Mouse (Mus musculus): Measurements from ENCODE around the gene Khdrbs2. TPM values are rescaled to one million over a fixed set of nuclear protein-coding genes. Genes with fewer than 3 reads are reported as not detected.

Gene Khdrbs2
- 5.3 and 6.0 TPM in 2 replicates for polyA plus RNA-seq (2014; fragmentation: Nextera tagmentation; extraction: Ambion mirVana)

DNA sequence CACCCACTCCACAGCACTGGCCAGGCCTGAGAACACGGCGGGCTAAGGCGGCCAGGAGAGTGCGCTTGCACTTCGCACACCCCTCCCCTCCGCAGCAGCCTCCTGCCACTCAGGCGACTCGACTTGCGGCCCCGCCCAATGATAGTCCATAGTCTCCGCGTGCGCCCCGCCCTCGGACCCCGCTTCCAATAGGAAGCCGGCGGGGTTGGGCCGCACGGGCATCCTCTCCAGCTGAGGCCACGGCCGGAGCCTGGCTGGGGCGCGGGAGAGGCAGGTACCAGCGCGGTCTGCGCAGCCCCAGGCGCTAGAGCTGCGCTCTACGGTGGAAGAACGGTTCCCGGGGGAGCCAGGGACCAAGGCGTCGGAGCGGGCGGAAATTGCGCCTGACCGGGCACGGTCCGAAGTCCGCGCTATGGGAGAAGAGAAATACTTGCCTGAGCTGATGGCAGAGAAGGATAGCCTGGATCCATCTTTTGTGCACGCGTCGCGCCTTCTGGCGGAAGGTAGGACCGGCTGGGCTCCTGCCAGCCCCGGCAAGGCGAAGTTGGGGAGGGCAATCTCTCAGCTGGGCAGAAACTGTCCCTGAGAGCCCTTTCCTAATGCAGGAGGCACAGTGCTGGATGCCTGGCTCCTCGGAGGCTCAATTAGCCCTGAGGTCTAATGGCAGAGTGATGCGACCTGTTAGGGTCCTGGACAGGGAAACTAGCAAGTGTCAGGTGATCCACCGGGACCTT is at the start of gene Khdrbs2:
Khdrbs2 (plus strand) TSS at position 209 of the 734 bp plus-strand sequence.
- H3K4me3 ChIP-seq (ENCODE audit: low read depth, low read length): peak within 1 kb of the TSS; percentile 55
- H3K9ac ChIP-seq (ENCODE audit: low read length): peak within 1 kb of the TSS; percentile 30
- peak; percentile 99 for ATAC-seq (replicated peaks; ENCODE audit: low FRiP score, low TSS enrichment, low read depth)

DNA sequence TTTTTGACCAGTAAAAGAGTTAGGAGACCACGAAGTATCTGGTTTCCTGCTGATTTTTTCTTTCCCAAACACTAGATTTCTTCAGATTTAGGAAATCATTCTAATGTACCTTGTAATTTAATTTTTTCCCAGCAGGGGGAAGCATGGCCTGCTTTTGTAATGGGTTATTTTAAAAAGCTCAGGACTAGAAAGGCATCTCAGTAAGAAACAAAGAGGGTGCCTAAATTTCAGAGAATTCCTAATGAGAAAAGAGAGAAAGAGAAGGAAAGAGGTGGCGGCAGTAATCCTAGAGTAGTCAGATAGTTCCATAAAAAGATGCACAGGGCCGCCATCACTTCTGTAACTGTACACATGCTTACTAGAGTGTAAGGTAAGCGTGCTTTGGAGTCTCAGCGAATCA is 2.1 kb downstream of the Khdrbs2 start:
- 50% methylated on average over 5 of the region's 5 CpGs for WGBS
- no peaks in the 10 kb centered on the region for H3K9me3 ChIP-seq (ENCODE audit: control insufficient read depth, low read length)
- no peaks in the 10 kb centered on the region for H3K4me1 ChIP-seq (replicated peaks; ENCODE audit: control insufficient read depth, insufficient read depth, low read length)
- no peak overlapping the region for H3K4me3 ChIP-seq (ENCODE audit: low read depth, low read length)
- no peak overlapping the region for H3K9ac ChIP-seq (ENCODE audit: low read length)
- H3K27ac ChIP-seq (ENCODE audit: low read depth): no peak overlapping the region
- H3K36me3 ChIP-seq (ENCODE audit: control insufficient read depth, insufficient read depth, low read length): no peaks in the 10 kb centered on the region
- peaks cover 11% of the 10 kb centered on the region; the same call in 1 of the 2 replicates for H3K27me3 ChIP-seq (replicated peaks; ENCODE audit: control insufficient read depth, insufficient read depth, low read length)
- ATAC-seq (replicated peaks; ENCODE audit: low FRiP score, low TSS enrichment, low read depth) (no peak), DNase-seq (ENCODE audit: low spot score) (no peak)
- H3K4me2 ChIP-seq (ENCODE audit: low read length): 0 out of 2 replicates have a peak overlapping the region, but pooled peaks have one; percentile 5

More for the DNA sequence above, at the start of gene Khdrbs2:
- Histone ChIP-seq H3K27ac (ENCODE audit: low read depth) (no peak within 1 kb of the TSS), H3K9me3 (ENCODE audit: control insufficient read depth, low read length) (no peaks in the 10 kb centered on the region), H3K36me3 (ENCODE audit: control insufficient read depth, insufficient read depth, low read length) (no peaks in the 10 kb centered on the region), H3K27me3 (replicated peaks; ENCODE audit: control insufficient read depth, insufficient read depth, low read length) (peaks cover 11% of the 10 kb centered on the region; the same call in 1 of the 2 replicates), H3K4me1 (replicated peaks; ENCODE audit: control insufficient read depth, insufficient read depth, low read length) (no peaks in the 10 kb centered on the region), H3K4me2 (ENCODE audit: low read length) (peak within 1 kb of the TSS; percentile 88)
- WGBS: under 1% methylated on average over 53 of the region's 53 CpGs
- DNase-seq (ENCODE audit: low spot score): peak; percentile 87

DNA sequence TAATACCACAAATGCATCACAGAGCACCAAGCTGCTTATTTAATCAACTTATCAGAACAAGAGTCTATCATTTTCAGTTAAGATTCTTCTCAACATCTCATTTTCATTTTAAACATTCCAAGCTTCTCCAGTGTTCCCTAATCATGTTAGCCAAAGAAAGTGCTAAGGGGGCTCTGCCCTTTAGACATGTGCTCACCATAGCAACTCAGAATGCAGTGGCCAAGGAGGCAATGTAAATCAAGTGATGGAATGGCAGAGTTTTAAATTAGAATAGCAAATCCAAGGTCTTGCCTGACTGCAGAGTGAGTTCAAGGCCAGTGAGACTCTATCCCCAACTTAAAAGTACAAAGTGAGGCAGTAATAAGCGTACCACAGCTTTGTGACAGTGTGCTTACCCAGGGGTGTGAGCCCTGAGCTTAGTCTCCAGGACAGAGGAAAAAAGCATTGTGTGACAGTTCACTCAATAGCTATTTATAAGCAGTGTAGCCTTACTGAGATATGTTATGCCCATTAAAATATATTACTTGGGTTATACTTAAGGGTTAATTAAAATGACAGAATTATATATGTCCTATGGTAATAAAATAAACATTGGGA is 27.2 kb downstream of the Khdrbs2 start:
- no peak overlapping the region for H3K9ac ChIP-seq (ENCODE audit: low read length)
- ATAC-seq (replicated peaks; ENCODE audit: low FRiP score, low TSS enrichment, low read depth) (no peak), DNase-seq (ENCODE audit: low spot score) (no peak)
- no peaks in the 10 kb centered on the region for H3K36me3 ChIP-seq (ENCODE audit: control insufficient read depth, insufficient read depth, low read length)
- no peak overlapping the region for H3K4me2 ChIP-seq (ENCODE audit: low read length)
- H3K27ac ChIP-seq (ENCODE audit: low read depth): no peak overlapping the region
- no peak overlapping the region for H3K4me3 ChIP-seq (ENCODE audit: low read depth, low read length)
- H3K4me1 ChIP-seq (replicated peaks; ENCODE audit: control insufficient read depth, insufficient read depth, low read length): no peaks in the 10 kb centered on the region
- no peaks in the 10 kb centered on the region for H3K9me3 ChIP-seq (ENCODE audit: control insufficient read depth, low read length)
- 84% methylated on average over 1 of the region's 1 CpGs for WGBS
- H3K27me3 ChIP-seq (replicated peaks; ENCODE audit: control insufficient read depth, insufficient read depth, low read length): no peaks in the 10 kb centered on the region

DNA sequence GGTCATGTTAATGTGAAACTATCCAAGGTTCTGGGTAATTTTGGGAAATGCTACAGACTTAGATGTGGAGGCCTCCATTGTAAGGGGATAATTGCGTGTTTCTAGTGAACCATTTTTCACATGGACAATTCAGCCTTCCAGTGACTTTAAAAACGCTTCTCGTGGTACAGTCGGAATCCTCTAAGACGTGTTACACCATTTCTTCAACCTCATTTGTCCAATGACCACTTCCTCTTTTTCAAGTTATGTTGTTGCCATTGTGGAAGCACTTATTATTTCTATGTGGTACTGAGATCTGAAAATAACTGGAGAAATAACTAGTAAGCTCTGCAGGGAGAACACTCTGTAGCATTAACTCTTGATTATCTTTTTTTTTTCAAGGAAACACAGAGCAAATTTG is 75.9 kb downstream of the Khdrbs2 start:
- Histone ChIP-seq H3K9me3 (ENCODE audit: control insufficient read depth, low read length) (no peaks in the 10 kb centered on the region), H3K36me3 (ENCODE audit: control insufficient read depth, insufficient read depth, low read length) (no peaks in the 10 kb centered on the region), H3K4me3 (ENCODE audit: low read depth, low read length) (no peak overlapping the region), H3K4me1 (replicated peaks; ENCODE audit: control insufficient read depth, insufficient read depth, low read length) (no peaks in the 10 kb centered on the region), H3K9ac (ENCODE audit: low read length) (no peak overlapping the region), H3K27ac (ENCODE audit: low read depth) (no peak overlapping the region), H3K4me2 (ENCODE audit: low read length) (no peak overlapping the region), H3K27me3 (replicated peaks; ENCODE audit: control insufficient read depth, insufficient read depth, low read length) (no peaks in the 10 kb centered on the region)
- DNase-seq (ENCODE audit: low spot score) (no peak), ATAC-seq (replicated peaks; ENCODE audit: low FRiP score, low TSS enrichment, low read depth) (no peak)
- 89% methylated on average over 5 of the region's 5 CpGs for WGBS

- no peaks in the 10 kb centered on the region for H3K4me1 ChIP-seq (replicated peaks; ENCODE audit: control insufficient read depth, insufficient read depth, low read length)
- no peaks in the 10 kb centered on the region for H3K27me3 ChIP-seq (replicated peaks; ENCODE audit: control insufficient read depth, insufficient read depth, low read length)
- H3K27ac ChIP-seq (ENCODE audit: low read depth): no peak overlapping the region
- no peak for ATAC-seq (replicated peaks; ENCODE audit: low FRiP score, low TSS enrichment, low read depth)
- 91% methylated on average over 2 of the region's 2 CpGs for WGBS
- DNase-seq (ENCODE audit: low spot score): no peak
- no peaks in the 10 kb centered on the region for H3K36me3 ChIP-seq (ENCODE audit: control insufficient read depth, insufficient read depth, low read length)
- no peak overlapping the region for H3K9ac ChIP-seq (ENCODE audit: low read length)
- H3K4me3 ChIP-seq (ENCODE audit: low read depth, low read length): no peak overlapping the region
- H3K9me3 ChIP-seq (ENCODE audit: control insufficient read depth, low read length): no peaks in the 10 kb centered on the region
- no peak overlapping the region for H3K4me2 ChIP-seq (ENCODE audit: low read length)
These were observed 77.1 kb downstream of the Khdrbs2 start for GRCm38 (mm10) chr1:32249602-32250001.

GRCm38 (mm10) chr1:32250337-32250736 is 77.8 kb downstream of the Khdrbs2 start:
- ATAC-seq (replicated peaks; ENCODE audit: low FRiP score, low TSS enrichment, low read depth) (no peak), DNase-seq (ENCODE audit: low spot score) (no peak)
- WGBS: 93% methylated on average over 1 of the region's 1 CpGs

GRCm38 (mm10) chr1:32258942-32259341 is 86.4 kb downstream of the Khdrbs2 start:
- H3K36me3 ChIP-seq (ENCODE audit: control insufficient read depth, insufficient read depth, low read length): no peaks in the 10 kb centered on the region
- H3K4me3 ChIP-seq (ENCODE audit: low read depth, low read length): no peak overlapping the region
- H3K4me1 ChIP-seq (replicated peaks; ENCODE audit: control insufficient read depth, insufficient read depth, low read length): no peaks in the 10 kb centered on the region
- no peak overlapping the region for H3K9ac ChIP-seq (ENCODE audit: low read length)
- DNase-seq (ENCODE audit: low spot score) (no peak), ATAC-seq (replicated peaks; ENCODE audit: low FRiP score, low TSS enrichment, low read depth) (no peak)
- H3K9me3 ChIP-seq (ENCODE audit: control insufficient read depth, low read length): no peaks in the 10 kb centered on the region
- H3K27me3 ChIP-seq (replicated peaks; ENCODE audit: control insufficient read depth, insufficient read depth, low read length): no peaks in the 10 kb centered on the region
- H3K27ac ChIP-seq (ENCODE audit: low read depth): no peak overlapping the region
- H3K4me2 ChIP-seq (ENCODE audit: low read length): no peak overlapping the region
- WGBS: 98% methylated on average over 3 of the region's 3 CpGs

More at GRCm38 (mm10) chr1:32250337-32250736, 77.8 kb downstream of the Khdrbs2 start:
- no peaks in the 10 kb centered on the region for H3K4me1 ChIP-seq (replicated peaks; ENCODE audit: control insufficient read depth, insufficient read depth, low read length)
- no peaks in the 10 kb centered on the region for H3K27me3 ChIP-seq (replicated peaks; ENCODE audit: control insufficient read depth, insufficient read depth, low read length)
- no peak overlapping the region for H3K27ac ChIP-seq (ENCODE audit: low read depth)
- no peak overlapping the region for H3K4me3 ChIP-seq (ENCODE audit: low read depth, low read length)
- no peak overlapping the region for H3K4me2 ChIP-seq (ENCODE audit: low read length)
- no peaks in the 10 kb centered on the region for H3K36me3 ChIP-seq (ENCODE audit: control insufficient read depth, insufficient read depth, low read length)
- no peak overlapping the region for H3K9ac ChIP-seq (ENCODE audit: low read length)
- H3K9me3 ChIP-seq (ENCODE audit: control insufficient read depth, low read length): no peaks in the 10 kb centered on the region

DNA sequence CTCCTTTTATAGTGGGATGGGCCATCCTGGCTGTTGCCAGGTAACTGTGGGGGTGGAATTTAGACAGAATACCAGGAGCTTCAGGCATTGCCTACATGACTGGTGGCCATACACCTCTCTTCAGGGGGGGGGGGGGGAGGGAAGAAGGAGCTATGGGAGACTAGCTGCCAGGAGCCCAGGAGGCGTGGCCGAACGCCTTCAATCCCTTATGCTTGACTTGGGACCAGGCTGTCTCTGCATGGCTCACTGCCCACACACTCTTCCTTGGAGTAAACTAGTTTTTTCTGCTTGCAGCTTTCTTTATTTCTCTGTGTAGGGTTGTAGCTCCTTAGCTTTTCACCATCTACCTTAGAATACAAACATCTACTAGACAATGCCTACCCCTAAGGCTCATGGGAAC is 98.0 kb downstream of the Khdrbs2 start:
- H3K27ac ChIP-seq (ENCODE audit: low read depth): no peak overlapping the region
- WGBS: 97% methylated on average over 3 of the region's 3 CpGs
- H3K4me2 ChIP-seq (ENCODE audit: low read length): no peak overlapping the region
- H3K4me1 ChIP-seq (replicated peaks; ENCODE audit: control insufficient read depth, insufficient read depth, low read length): no peaks in the 10 kb centered on the region
- H3K36me3 ChIP-seq (ENCODE audit: control insufficient read depth, insufficient read depth, low read length): no peaks in the 10 kb centered on the region
- H3K4me3 ChIP-seq (ENCODE audit: low read depth, low read length): no peak overlapping the region
- H3K9ac ChIP-seq (ENCODE audit: low read length): no peak overlapping the region
- ATAC-seq (replicated peaks; ENCODE audit: low FRiP score, low TSS enrichment, low read depth) (no peak), DNase-seq (ENCODE audit: low spot score) (no peak)
- no peaks in the 10 kb centered on the region for H3K9me3 ChIP-seq (ENCODE audit: control insufficient read depth, low read length)
- no peaks in the 10 kb centered on the region for H3K27me3 ChIP-seq (replicated peaks; ENCODE audit: control insufficient read depth, insufficient read depth, low read length)
